In the genomic region with DNA sequence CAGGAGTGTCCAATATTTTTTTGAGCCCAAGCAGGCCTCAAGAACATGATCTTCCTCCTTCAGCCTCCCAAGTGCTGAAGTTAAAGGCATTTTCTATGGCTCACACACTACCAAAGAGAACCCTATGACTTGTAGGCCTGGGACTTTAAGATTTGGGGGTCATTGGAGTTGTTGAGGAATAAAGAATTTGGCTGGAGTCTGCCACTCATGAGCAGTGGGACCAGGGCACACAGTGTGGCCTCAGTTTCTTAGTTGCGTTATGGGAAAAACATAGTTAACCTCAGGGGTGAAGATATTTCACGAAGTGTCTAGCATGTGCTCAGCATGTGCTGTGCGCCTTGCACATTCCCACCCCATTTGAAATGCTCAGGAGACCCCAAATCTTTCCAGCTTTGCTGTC, we compare ENCODE assay signal across 33 mouse cellular contexts. TPM values are rescaled to one million over a fixed set of nuclear protein-coding genes. Genes with fewer than 3 reads are reported as not detected.
A peak's percentile ranks its signal among the peaks of the same experiment; 100 is the strongest.
DNase-seq lines count a peak whose midpoint lies in the region; ATAC-seq and TF ChIP-seq lines count a peak whose summit lies in the region.
"Had no signal": no experiment of that assay in that cellular context is flagged by ENCODE, and none has a peak within 500 bp of the region (broad histone marks: within the 10 kb centered on the region; RNA-seq: fewer than 3 reads in every experiment).

No protein-coding gene starts in this region.

- H3K4me1 ChIP-seq in hindbrain, embryonic 13.5 days (replicated peaks): peaks cover 22% of the 10 kb centered on the region
- no peaks in the 10 kb centered on the region for H3K4me1 ChIP-seq in hindbrain, embryonic 11.5 days (replicated peaks; ENCODE audit: control insufficient read depth, insufficient read depth, low read length)
- H3K4me1 ChIP-seq in midbrain, embryonic 11.5 days (ENCODE audit: control insufficient read depth, insufficient read depth, low read length): peaks cover 6% of the 10 kb centered on the region; the same call in 1 of the 2 replicates
- peaks cover 13% of the 10 kb centered on the region; the same call in 1 of the 2 replicates for H3K4me1 ChIP-seq in midbrain, postnatal 0 days (ENCODE audit: insufficient read depth, low read length)
- H3K4me1 ChIP-seq in cortical plate, adult 2 months (ENCODE audit: control insufficient read depth, insufficient read depth, low read length): 0 out of 2 replicates have a peak, but pooled peaks cover 2% of the 10 kb centered on the region
- peaks cover 4% of the 10 kb centered on the region; the same call in 1 of the 2 replicates for H3K4me1 ChIP-seq in neural tube, embryonic 14.5 days (ENCODE audit: control insufficient read depth, insufficient read depth, low read length)

- TF ChIP-seq CTCF in midbrain, postnatal 0 days (IDR thresholded peaks at IDR 0.05): no peak
- no peak for TF ChIP-seq CTCF in cortical plate, adult 2 months (IDR thresholded peaks at IDR 0.05; ENCODE audit: extremely low read depth, insufficient read depth, low read length)

- peaks cover 20% of the 10 kb centered on the region for H3K27me3 ChIP-seq in hindbrain, embryonic 13.5 days
- no peaks in the 10 kb centered on the region for H3K27me3 ChIP-seq in hindbrain, embryonic 11.5 days (ENCODE audit: control insufficient read depth, insufficient read depth, low read length)
- no peaks in the 10 kb centered on the region; the same call in 1 of the 2 replicates for H3K27me3 ChIP-seq in midbrain, embryonic 11.5 days (ENCODE audit: control insufficient read depth, insufficient read depth, low read length)
- no peaks in the 10 kb centered on the region for H3K27me3 ChIP-seq in midbrain, postnatal 0 days (ENCODE audit: insufficient read depth, low read length)
- no peaks in the 10 kb centered on the region for H3K27me3 ChIP-seq in neural tube, embryonic 14.5 days (ENCODE audit: control insufficient read depth, insufficient read depth, low read length)

- peak overlapping the region; percentile 69; the same call in 1 of the 2 replicates for H3K4me2 ChIP-seq in hindbrain, embryonic 13.5 days
- H3K4me2 ChIP-seq in hindbrain, embryonic 11.5 days (replicated peaks; ENCODE audit: low read depth, low read length): no peak overlapping the region
- no peak overlapping the region for H3K4me2 ChIP-seq in midbrain, embryonic 11.5 days
- H3K4me2 ChIP-seq in midbrain, postnatal 0 days (ENCODE audit: low read depth, low read length, poor library complexity, severe bottlenecking): no peak overlapping the region
- peak overlapping the region; percentile 66; the same call in 1 of the 2 replicates for H3K4me2 ChIP-seq in neural tube, embryonic 14.5 days (ENCODE audit: low read depth, low read length)
- H3K4me2 ChIP-seq: heart, embryonic 12.5 days; liver, embryonic 12.5 days had no signal

- no peak for TF ChIP-seq POLR2A in cortical plate, adult 2 months (IDR thresholded peaks at IDR 0.05; ENCODE audit: extremely low read depth, insufficient read depth, low read length)

- no peak overlapping the region for H3K9ac ChIP-seq in hindbrain, embryonic 13.5 days
- H3K9ac ChIP-seq in hindbrain, embryonic 11.5 days (ENCODE audit: low read depth, low read length): no peak overlapping the region
- no peak overlapping the region for H3K9ac ChIP-seq in midbrain, embryonic 11.5 days (ENCODE audit: low read length)
- H3K9ac ChIP-seq in midbrain, postnatal 0 days (replicated peaks; ENCODE audit: low read length, poor library complexity, severe bottlenecking): no peak overlapping the region
- H3K9ac ChIP-seq in neural tube, embryonic 14.5 days (replicated peaks; ENCODE audit: low read depth, low read length): no peak overlapping the region
- H3K9ac ChIP-seq: heart, embryonic 12.5 days; liver, embryonic 12.5 days; liver, postnatal 0 days had no signal

- no peak for ATAC-seq in hindbrain, embryonic 13.5 days (ENCODE audit: low FRiP score)
- no peak for ATAC-seq in hindbrain, embryonic 11.5 days (ENCODE audit: low FRiP score)
- ATAC-seq in midbrain, embryonic 11.5 days (ENCODE audit: low FRiP score): no peak
- no peak for ATAC-seq in midbrain, postnatal 0 days (ENCODE audit: low FRiP score)
- no peak for ATAC-seq in neural tube, embryonic 14.5 days (ENCODE audit: low read depth)
- ATAC-seq: forebrain, embryonic 16.5 days; intestine, embryonic 16.5 days; liver, embryonic 12.5 days; midbrain, embryonic 13.5 days; Patski had no signal

- H3K36me3 ChIP-seq in hindbrain, embryonic 13.5 days: peaks cover 4% of the 10 kb centered on the region; the same call in 1 of the 2 replicates
- no peaks in the 10 kb centered on the region for H3K36me3 ChIP-seq in hindbrain, embryonic 11.5 days (ENCODE audit: control insufficient read depth, insufficient read depth, low read length)
- H3K36me3 ChIP-seq in midbrain, embryonic 11.5 days (ENCODE audit: control insufficient read depth, insufficient read depth, low read length): no peaks in the 10 kb centered on the region
- 0 out of 2 replicates have a peak, but pooled peaks cover 3% of the 10 kb centered on the region for H3K36me3 ChIP-seq in midbrain, postnatal 0 days (ENCODE audit: insufficient read depth, low read length)
- no peaks in the 10 kb centered on the region for H3K36me3 ChIP-seq in neural tube, embryonic 14.5 days (ENCODE audit: control insufficient read depth, insufficient read depth, low read length)
- H3K36me3 ChIP-seq: heart, embryonic 12.5 days; liver, embryonic 12.5 days; midbrain, embryonic 13.5 days had no signal

- H3K9me3 ChIP-seq in hindbrain, embryonic 13.5 days: no peaks in the 10 kb centered on the region
- H3K9me3 ChIP-seq in hindbrain, embryonic 11.5 days (ENCODE audit: control insufficient read depth, low read length): no peaks in the 10 kb centered on the region
- H3K9me3 ChIP-seq in midbrain, embryonic 11.5 days (ENCODE audit: control insufficient read depth, low read length): no peaks in the 10 kb centered on the region
- H3K9me3 ChIP-seq in midbrain, postnatal 0 days (ENCODE audit: low read length): no peaks in the 10 kb centered on the region
- no peaks in the 10 kb centered on the region for H3K9me3 ChIP-seq in neural tube, embryonic 14.5 days (ENCODE audit: control insufficient read depth, low read length)
- H3K9me3 ChIP-seq: heart, embryonic 12.5 days; liver, embryonic 12.5 days; megakaryocyte, embryonic 14.5 days; midbrain, embryonic 13.5 days had no signal

- no peak overlapping the region for H3K27ac ChIP-seq in hindbrain, embryonic 13.5 days
- H3K27ac ChIP-seq in hindbrain, embryonic 11.5 days (ENCODE audit: low read depth, low read length): no peak overlapping the region
- no peak overlapping the region for H3K27ac ChIP-seq in midbrain, embryonic 11.5 days (ENCODE audit: low read depth, low read length)
- no peak overlapping the region for H3K27ac ChIP-seq in midbrain, postnatal 0 days (ENCODE audit: low read depth, low read length)
- no peak overlapping the region for H3K27ac ChIP-seq in cortical plate, adult 2 months (ENCODE audit: insufficient read depth, low read length)
- H3K27ac ChIP-seq in neural tube, embryonic 14.5 days (ENCODE audit: low read depth, low read length): no peak overlapping the region
- H3K27ac ChIP-seq: gastrocnemius, adult 2 months; liver, embryonic 12.5 days; midbrain, embryonic 13.5 days had no signal

- no peak for DNase-seq in hindbrain, embryonic 11.5 days (ENCODE audit: low spot score)
- DNase-seq in midbrain, embryonic 11.5 days (ENCODE audit: low spot score, missing footprints): peak; percentile 75
- no peak for DNase-seq in midbrain, postnatal 0 days (ENCODE audit: low spot score)
- no peak for DNase-seq in heart, postnatal 4 days
- DNase-seq in heart, adult 8-10 months (ENCODE audit: low spot score): no peak
- DNase-seq: adrenal gland, postnatal 14 days; gastrocnemius, postnatal 36 days; heart, adult 18-20 months; kidney, adult 8-10 months; kidney, postnatal 10 days; liver, postnatal 0 days; lung, postnatal 36 days; right cerebral cortex, adult 18-20 months; spleen, adult 18-20 months; thymus, postnatal 14 days had no signal

- WGBS in hindbrain, embryonic 13.5 days: 91% methylated on average over 3 of the region's 3 CpGs
- 91% methylated on average over 3 of the region's 3 CpGs for WGBS in hindbrain, embryonic 11.5 days
- WGBS in midbrain, embryonic 11.5 days: 81% methylated on average over 3 of the region's 3 CpGs
- WGBS in midbrain, postnatal 0 days: 94% methylated on average over 3 of the region's 3 CpGs
- 89% methylated on average over 3 of the region's 3 CpGs for WGBS in neural tube, embryonic 14.5 days

- H3K4me3 ChIP-seq in hindbrain, embryonic 13.5 days: no peak overlapping the region
- H3K4me3 ChIP-seq in hindbrain, embryonic 11.5 days (ENCODE audit: low read depth, low read length): no peak overlapping the region
- H3K4me3 ChIP-seq in midbrain, embryonic 11.5 days (ENCODE audit: low read depth, low read length): no peak overlapping the region
- H3K4me3 ChIP-seq in midbrain, postnatal 0 days (ENCODE audit: low read depth, low read length): no peak overlapping the region
- H3K4me3 ChIP-seq in cortical plate, adult 2 months (ENCODE audit: insufficient read depth, low read length): peak overlapping the region; percentile 58; the same call in 1 of the 2 replicates
- H3K4me3 ChIP-seq in neural tube, embryonic 14.5 days (ENCODE audit: low read depth, low read length): no peak overlapping the region
- H3K4me3 ChIP-seq: erythroblast, embryonic 14.5 days; gastrocnemius, adult 2 months; heart, embryonic 12.5 days; liver, embryonic 12.5 days had no signal

RNA-seq across cellular contexts. Expression of a gene that starts 1.5 kb away (rescaled TPM):
- polyA plus RNA-seq in hindbrain, embryonic 13.5 days (2015; fragmentation: Nextera tagmentation; extraction: Ambion mirVana): 5.5 and 6.1 TPM in 2 replicates
- polyA plus RNA-seq in hindbrain, embryonic 11.5 days (2014; fragmentation: Nextera tagmentation; extraction: Ambion mirVana): 1.1 and 2.3 TPM in 2 replicates
- polyA plus RNA-seq in midbrain, embryonic 11.5 days (2014; fragmentation: Nextera tagmentation; extraction: Ambion mirVana): 1.2 and 1.6 TPM in 2 replicates
- total RNA-seq in midbrain, postnatal 0 days (2014; rRNA removed): 23.8 and 31.8 TPM in 2 replicates
- polyA plus RNA-seq in midbrain, postnatal 0 days (2015; fragmentation: Nextera tagmentation; extraction: Ambion mirVana): 14.4 and 14.8 TPM in 2 replicates
- 43.2 and 46.6 TPM in 2 replicates for polyA plus RNA-seq in cortical plate, adult 2 months (2012; rRNA removed)
- polyA plus RNA-seq in neural tube, embryonic 14.5 days (2014; fragmentation: Nextera tagmentation; extraction: Ambion mirVana): 8.7 and 10.6 TPM in 2 replicates
- under 1 TPM; 0.18 to 0.24 TPM for total RNA-seq in heart, postnatal 4 days (2021)
- total RNA-seq in heart, adult 8-10 months (2022): 1 to 10 TPM in 1 of 4 experiments, under 1 TPM in 3; 0.27 to 1.5 (median 0.56) TPM
- total RNA-seq: gastrocnemius, adult 2 months; gastrocnemius, postnatal 36 days had no signal

RNA-seq across cellular contexts. Expression of a gene that starts 16.6 kb away (rescaled TPM):
- polyA plus RNA-seq in hindbrain, embryonic 13.5 days (2015; fragmentation: Nextera tagmentation; extraction: Ambion mirVana): 117 and 125 TPM in 2 replicates
- polyA plus RNA-seq in hindbrain, embryonic 11.5 days (2014; fragmentation: Nextera tagmentation; extraction: Ambion mirVana): 91.7 and 98.9 TPM in 2 replicates
- 87.6 and 93.8 TPM in 2 replicates for polyA plus RNA-seq in midbrain, embryonic 11.5 days (2014; fragmentation: Nextera tagmentation; extraction: Ambion mirVana)
- 52.8 and 63.0 TPM in 2 replicates for total RNA-seq in midbrain, postnatal 0 days (2014; rRNA removed)
- polyA plus RNA-seq in midbrain, postnatal 0 days (2015; fragmentation: Nextera tagmentation; extraction: Ambion mirVana): 97.1 and 98.8 TPM in 2 replicates
- 63.7 and 64.1 TPM in 2 replicates for polyA plus RNA-seq in cortical plate, adult 2 months (2012; rRNA removed)
- polyA plus RNA-seq in neural tube, embryonic 14.5 days (2014; fragmentation: Nextera tagmentation; extraction: Ambion mirVana): 86.5 and 94.9 TPM in 2 replicates
- 10 to 100 TPM; 28.0 to 29.7 TPM for total RNA-seq in heart, postnatal 4 days (2021)
- 10 to 100 TPM; 44.4 to 51.6 (median 48.5) TPM for total RNA-seq in heart, adult 8-10 months (2022)

RNA-seq across cellular contexts. Expression of a gene that starts 45.6 kb away (rescaled TPM):
- 0.56 and 1.1 TPM in 2 replicates for polyA plus RNA-seq in hindbrain, embryonic 13.5 days (2015; fragmentation: Nextera tagmentation; extraction: Ambion mirVana)
- 1.9 and 3.6 TPM in 2 replicates for polyA plus RNA-seq in hindbrain, embryonic 11.5 days (2014; fragmentation: Nextera tagmentation; extraction: Ambion mirVana)
- not detected in 2 replicates for polyA plus RNA-seq in midbrain, embryonic 11.5 days (2014; fragmentation: Nextera tagmentation; extraction: Ambion mirVana)
- 0.16 TPM in 1 of 2 replicates, not detected in the other for total RNA-seq in midbrain, postnatal 0 days (2014; rRNA removed)
- 0.15 TPM in 1 of 2 replicates, not detected in the other for polyA plus RNA-seq in midbrain, postnatal 0 days (2015; fragmentation: Nextera tagmentation; extraction: Ambion mirVana)
- 0.51 and 0.69 TPM in 2 replicates for polyA plus RNA-seq in cortical plate, adult 2 months (2012; rRNA removed)
- polyA plus RNA-seq in neural tube, embryonic 14.5 days (2014; fragmentation: Nextera tagmentation; extraction: Ambion mirVana): 0.17 and 0.22 TPM in 2 replicates
- total RNA-seq in heart, postnatal 4 days (2021): not detected
- not detected for total RNA-seq in heart, adult 8-10 months (2022)
- total RNA-seq: adrenal gland, postnatal 14 days; heart, adult 18-20 months; MEL; neutrophil, adult 5-6 weeks had no signal
- polyA plus RNA-seq: erythroblast, embryonic 14.5 days; forebrain, embryonic 11.5 days; forebrain, embryonic 16.5 days; liver, postnatal 0 days; midbrain, embryonic 13.5 days; urinary bladder, adult 2 months had no signal

RNA-seq across cellular contexts. Expression of a gene that starts 52.8 kb away (rescaled TPM):
- 7.6 and 8.9 TPM in 2 replicates for polyA plus RNA-seq in hindbrain, embryonic 13.5 days (2015; fragmentation: Nextera tagmentation; extraction: Ambion mirVana)
- 5.6 and 6.2 TPM in 2 replicates for polyA plus RNA-seq in hindbrain, embryonic 11.5 days (2014; fragmentation: Nextera tagmentation; extraction: Ambion mirVana)
- 3.9 and 5.9 TPM in 2 replicates for polyA plus RNA-seq in midbrain, embryonic 11.5 days (2014; fragmentation: Nextera tagmentation; extraction: Ambion mirVana)
- 14.3 and 17.0 TPM in 2 replicates for total RNA-seq in midbrain, postnatal 0 days (2014; rRNA removed)
- polyA plus RNA-seq in midbrain, postnatal 0 days (2015; fragmentation: Nextera tagmentation; extraction: Ambion mirVana): 7.3 and 9.3 TPM in 2 replicates
- 32.0 and 36.7 TPM in 2 replicates for polyA plus RNA-seq in cortical plate, adult 2 months (2012; rRNA removed)
- polyA plus RNA-seq in neural tube, embryonic 14.5 days (2014; fragmentation: Nextera tagmentation; extraction: Ambion mirVana): 5.9 and 9.0 TPM in 2 replicates
- total RNA-seq in heart, postnatal 4 days (2021): 10 to 100 TPM; 10.6 to 11.4 TPM
- total RNA-seq in heart, adult 8-10 months (2022): 1 to 10 TPM; 4.4 to 6.6 (median 5.1) TPM
- total RNA-seq: MEL; neutrophil, adult 5-6 weeks had no signal
- polyA plus RNA-seq: erythroblast, embryonic 14.5 days had no signal

RNA-seq across cellular contexts. Expression of a gene that starts 53.1 kb away (rescaled TPM):
- 0.31 TPM in 1 of 2 replicates, not detected in the other for polyA plus RNA-seq in hindbrain, embryonic 13.5 days (2015; fragmentation: Nextera tagmentation; extraction: Ambion mirVana)
- not detected in 2 replicates for polyA plus RNA-seq in hindbrain, embryonic 11.5 days (2014; fragmentation: Nextera tagmentation; extraction: Ambion mirVana)
- polyA plus RNA-seq in midbrain, embryonic 11.5 days (2014; fragmentation: Nextera tagmentation; extraction: Ambion mirVana): not detected in 2 replicates
- total RNA-seq in midbrain, postnatal 0 days (2014; rRNA removed): 0.38 TPM in 1 of 2 replicates, not detected in the other
- 0.31 TPM in 1 of 2 replicates, not detected in the other for polyA plus RNA-seq in midbrain, postnatal 0 days (2015; fragmentation: Nextera tagmentation; extraction: Ambion mirVana)
- 6.9 and 7.0 TPM in 2 replicates for polyA plus RNA-seq in cortical plate, adult 2 months (2012; rRNA removed)
- not detected in 2 replicates for polyA plus RNA-seq in neural tube, embryonic 14.5 days (2014; fragmentation: Nextera tagmentation; extraction: Ambion mirVana)
- total RNA-seq in heart, postnatal 4 days (2021): not detected
- not detected for total RNA-seq in heart, adult 8-10 months (2022)
- total RNA-seq: gastrocnemius, adult 2 months; gastrocnemius, postnatal 36 days; heart, adult 18-20 months; neutrophil, adult 5-6 weeks had no signal
- polyA plus RNA-seq: embryonic facial prominence, embryonic 14.5 days; erythroblast, embryonic 14.5 days; forebrain, embryonic 11.5 days; heart, embryonic 12.5 days; heart, postnatal 0 days; midbrain, embryonic 13.5 days had no signal

Comparison
In these comparisons a context has a peak if more than half of its experiments do, and no peak if none do; other contexts are left out.
1. H3K4me2 ChIP-seq: peak in hindbrain, embryonic 13.5 days (single experiment) and neural tube, embryonic 14.5 days (single experiment); none in hindbrain, embryonic 11.5 days (single experiment), midbrain, embryonic 11.5 days (single experiment) and midbrain, postnatal 0 days (single experiment).